Mouse (Mus musculus): ENCODE measurements around the gene Naaladl1.

Gene Naaladl1

DNA sequence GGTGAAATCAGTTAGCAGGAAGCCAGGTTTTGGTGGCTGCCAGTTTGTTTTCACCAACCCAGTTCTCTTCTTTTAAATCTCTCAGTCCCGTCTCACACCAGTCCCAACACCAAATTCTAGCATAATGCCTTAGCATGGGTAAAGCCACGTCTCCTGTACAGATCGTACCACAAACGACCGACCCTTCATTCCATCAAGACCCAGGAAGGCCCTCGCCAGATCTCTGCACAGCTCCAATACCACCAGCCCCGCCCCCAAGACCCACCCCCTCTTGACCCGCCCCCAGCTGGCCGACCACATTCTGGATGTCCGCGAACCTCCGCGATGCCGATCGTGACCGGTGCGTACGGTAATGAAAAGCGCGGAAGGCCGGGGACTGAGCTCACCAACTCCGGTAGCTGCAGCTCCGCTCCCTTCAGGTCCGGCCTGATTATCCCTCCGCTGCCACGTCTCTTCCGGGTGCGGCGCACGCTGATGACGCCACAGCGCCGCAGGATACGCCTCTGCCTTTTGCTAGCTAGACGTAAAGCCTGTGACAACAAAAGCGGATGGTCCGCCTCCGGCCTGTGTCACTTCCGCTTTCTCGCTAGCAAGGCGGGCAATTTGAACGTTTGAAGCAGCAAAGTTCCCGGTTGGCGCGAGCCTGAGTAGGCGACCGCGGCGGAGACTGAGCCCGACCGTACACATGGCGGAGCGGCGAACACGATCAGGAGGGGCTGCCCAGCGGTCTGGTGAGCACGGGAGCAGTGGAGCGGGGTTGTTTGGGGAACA, 20.9 kb upstream of the Naaladl1 start, which contains the start of the genes Zfpl1 and Cdca5:
Gene Zfpl1 (minus strand): TSS at position 479 of the 771 bp plus-strand sequence.
Gene Cdca5 (plus strand): TSS at position 506 of the 771 bp plus-strand sequence.
- DNase-seq (ENCODE audit: low spot score in 2 of 2) = peak; percentile 95 to 98

GRCm38 (mm10) chr19:6085417-6085879, 20.1 kb upstream of the Naaladl1 start:
- DNase-seq (ENCODE audit: low spot score in 2 of 2) = no peak

- DNase-seq (ENCODE audit: low spot score in 2 of 2) = no peak
Measured at GRCm38 (mm10) chr19:6088841-6089240, 16.7 kb upstream of the Naaladl1 start.

DNA sequence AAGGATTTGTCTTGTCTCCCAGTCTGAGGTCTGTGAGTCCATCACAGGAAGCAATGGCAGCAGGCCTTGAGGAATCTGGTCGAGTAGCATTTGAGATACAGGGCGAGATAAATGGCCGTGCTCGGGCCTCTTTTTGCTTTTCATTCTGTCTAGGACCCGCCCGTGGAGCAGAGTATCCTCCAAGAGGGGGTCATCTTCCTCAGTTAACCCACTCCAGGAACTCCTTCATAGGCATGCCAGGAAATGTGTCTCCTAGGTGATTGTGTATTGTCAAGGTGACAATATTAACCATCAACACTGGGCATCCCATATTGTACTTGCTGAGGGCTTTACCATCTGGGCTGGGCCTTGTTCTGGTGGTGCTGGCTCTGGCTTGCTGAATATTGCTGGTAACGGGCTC, 11.5 kb upstream of the Naaladl1 start, which contains the start of gene AC131692.1:
Gene AC131692.1 (plus strand): TSS at position 301 of the 400 bp plus-strand sequence.
- no peak for DNase-seq (ENCODE audit: low spot score in 2 of 2)

DNA sequence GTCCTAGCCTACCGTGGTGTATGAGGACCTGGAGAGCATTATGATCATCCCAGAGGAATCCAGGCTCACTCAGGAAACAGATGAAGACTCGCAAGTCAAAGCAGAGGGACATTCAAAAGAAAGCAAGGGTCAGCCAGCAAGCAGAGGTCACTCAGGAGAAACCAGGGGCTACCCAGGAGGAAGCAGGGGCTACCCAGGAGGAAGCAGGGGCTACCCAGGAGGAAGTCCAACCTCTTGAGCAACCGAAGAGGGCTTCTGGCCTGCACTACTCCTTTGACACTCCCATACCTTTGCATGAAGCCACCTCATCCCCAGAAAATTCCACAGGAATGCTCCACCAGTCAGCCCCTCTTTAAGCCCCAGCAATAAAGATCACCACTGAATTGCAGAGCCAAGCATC, 7.7 kb upstream of the Naaladl1 start:
- DNase-seq (ENCODE audit: low spot score in 2 of 2) = no peak

- DNase-seq (ENCODE audit: low spot score in 2 of 2) = no peak
Measured at GRCm38 (mm10) chr19:6101186-6101585, 4.4 kb upstream of the Naaladl1 start.

- DNase-seq (ENCODE audit: low spot score in 2 of 2) = no peak
Measured at GRCm38 (mm10) chr19:6102169-6102853, 3.3 kb upstream of the Naaladl1 start.

- no peak for DNase-seq (ENCODE audit: low spot score in 2 of 2)
Measured at GRCm38 (mm10) chr19:6104476-6104875, 1.1 kb upstream of the Naaladl1 start.

GRCm38 (mm10) chr19:6113116-6113515, 7.5 kb downstream of the Naaladl1 start:
- no peak for DNase-seq (ENCODE audit: low spot score in 2 of 2)

- no peak for DNase-seq (ENCODE audit: low spot score in 2 of 2)
Measured at GRCm38 (mm10) chr19:6116113-6116850, 10.7 kb downstream of the Naaladl1 start.

GRCm38 (mm10) chr19:6117346-6117985, 11.9 kb downstream of the Naaladl1 start:
- peak in 1 of 2 experiments; percentile 27 for DNase-seq (ENCODE audit: low spot score in 2 of 2)

DNA sequence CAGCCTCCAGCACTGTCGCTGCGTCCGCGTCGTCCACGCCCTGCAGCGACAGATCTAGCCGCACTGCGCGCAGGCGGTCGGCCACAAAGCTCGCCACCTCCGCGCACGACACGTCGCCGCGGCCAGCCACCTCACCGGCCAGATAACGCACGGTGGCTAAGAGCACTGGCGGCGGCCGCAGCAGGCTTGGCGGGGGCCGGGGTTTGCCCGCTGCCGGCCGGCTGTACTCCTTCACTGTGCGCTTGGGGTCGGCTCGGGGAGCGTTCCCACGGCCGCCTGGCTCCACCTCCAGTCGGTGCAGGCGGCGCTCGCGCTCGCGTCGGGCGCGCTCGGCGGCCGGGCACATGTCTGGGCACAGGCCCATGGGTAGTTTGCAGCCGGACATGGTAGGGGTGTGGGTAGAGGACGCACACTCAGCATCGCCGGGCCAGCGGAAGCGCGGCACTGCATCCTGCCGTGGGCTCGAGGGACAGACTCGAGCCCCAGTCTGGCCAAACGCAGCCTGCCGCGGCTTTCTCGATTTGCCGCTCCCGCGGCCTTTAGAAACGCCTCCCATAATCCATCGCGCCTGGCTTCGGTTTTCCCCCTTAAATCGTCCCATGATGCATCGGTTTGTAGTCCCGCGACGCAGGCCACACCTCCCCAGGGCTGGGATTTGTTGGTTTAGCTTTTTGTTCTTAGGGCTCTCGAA, 12.5 kb downstream of the Naaladl1 start, which contains the start of gene Sac3d1:
Gene Sac3d1 (minus strand): TSS at position 665 of the 691 bp plus-strand sequence.
- DNase-seq (ENCODE audit: low spot score in 2 of 2) = peak; percentile 90 to 93

- no peak for DNase-seq (ENCODE audit: low spot score in 2 of 2)
Measured at GRCm38 (mm10) chr19:6118677-6119185, 13.1 kb downstream of the Naaladl1 start.

- DNase-seq (ENCODE audit: low spot score in 2 of 2) = no peak
Measured at GRCm38 (mm10) chr19:6121761-6122160, 16.2 kb downstream of the Naaladl1 start.

GRCm38 (mm10) chr19:6123330-6123729, 17.7 kb downstream of the Naaladl1 start:
- DNase-seq (ENCODE audit: low spot score in 2 of 2) = no peak

GRCm38 (mm10) chr19:6124898-6125297, 19.3 kb downstream of the Naaladl1 start:
- no peak for DNase-seq (ENCODE audit: low spot score in 2 of 2)

DNA sequence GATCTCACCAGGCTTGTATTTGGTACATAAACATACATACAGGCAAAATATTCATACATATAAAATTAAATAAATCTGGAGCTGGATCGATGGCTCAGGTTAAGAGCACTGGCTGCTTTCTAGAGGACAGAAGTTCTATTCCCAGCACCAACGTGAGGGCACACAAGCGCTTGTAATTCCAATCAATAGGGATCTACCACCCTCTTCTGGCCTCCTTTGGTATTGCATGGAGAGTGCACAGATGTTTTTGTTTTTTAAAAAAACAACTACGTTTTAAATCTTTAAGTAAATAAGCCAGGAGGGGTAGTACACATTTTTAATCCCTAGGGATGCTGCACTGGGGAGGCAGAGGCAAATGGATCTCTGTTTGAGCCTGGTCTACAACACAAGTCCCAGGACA, 20.7 kb downstream of the Naaladl1 start:
- no peak for DNase-seq (ENCODE audit: low spot score in 2 of 2)

DNA sequence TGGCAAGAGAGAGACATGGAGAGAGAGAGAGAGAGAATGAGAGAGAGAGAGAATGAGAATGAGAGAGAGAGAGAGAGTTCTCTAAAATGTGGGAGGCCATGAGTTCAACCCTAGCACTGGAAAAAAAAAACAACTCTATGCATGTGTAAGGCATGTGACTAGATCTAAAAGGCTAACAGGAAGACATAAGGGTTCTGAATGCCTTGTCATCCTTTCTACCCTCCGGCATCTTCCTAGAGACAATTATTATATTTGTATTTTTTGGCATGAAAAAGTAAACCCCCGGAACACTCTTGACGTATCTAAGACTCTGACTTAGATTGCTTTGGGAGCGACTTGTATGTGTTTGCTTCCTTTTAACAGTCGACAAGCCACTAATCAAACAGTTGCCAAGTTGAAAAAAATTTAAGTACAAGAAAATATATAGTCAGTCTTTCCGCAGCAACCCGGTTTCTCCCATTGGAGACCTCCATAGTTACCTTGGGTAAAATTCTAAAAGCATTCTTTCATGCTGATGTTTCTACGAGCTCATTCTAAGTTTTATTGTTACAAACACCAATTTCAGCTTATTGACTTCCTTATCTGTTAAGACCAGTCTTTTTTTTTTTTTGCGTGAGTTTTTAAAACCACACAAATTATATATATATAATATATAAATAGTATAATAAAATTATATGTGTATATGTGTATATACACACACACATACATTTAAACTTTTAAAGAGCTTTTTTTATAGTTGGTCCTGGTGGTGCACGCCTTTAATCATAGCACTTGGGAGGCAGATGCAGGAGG, 21.4 kb downstream of the Naaladl1 start:
- DNase-seq (ENCODE audit: low spot score in 2 of 2) = no peak

DNA sequence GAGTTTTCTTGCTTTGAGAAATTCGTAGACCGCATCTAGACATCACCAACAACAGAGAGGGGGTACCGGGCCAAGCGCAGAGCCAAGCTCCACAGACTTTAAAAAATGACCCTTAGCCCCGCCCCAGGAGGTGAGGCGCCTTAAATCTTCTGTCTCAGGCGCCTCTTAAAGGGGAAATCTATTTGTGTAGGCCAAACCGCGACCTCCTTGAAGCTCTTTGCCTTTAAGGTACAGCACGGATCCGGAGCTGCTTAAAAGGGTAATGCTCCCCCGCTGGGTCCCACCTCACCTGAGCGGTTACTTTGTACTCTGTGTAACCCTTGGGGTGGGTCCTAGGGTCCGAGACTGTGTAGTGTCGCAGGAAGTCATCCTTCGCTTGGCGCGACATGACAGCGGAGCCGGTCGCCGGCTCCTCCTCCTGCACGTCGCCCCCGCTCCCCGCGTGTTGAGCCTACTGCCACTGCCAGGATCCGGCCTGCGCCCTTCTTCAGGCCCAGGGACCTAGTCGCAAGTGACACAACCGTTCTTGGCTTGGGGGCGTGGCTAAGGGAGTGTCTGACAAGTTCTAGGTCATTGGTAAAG, 22.3 kb downstream of the Naaladl1 start, which contains the start of gene Snx15:
Gene Snx15 (minus strand): TSS at position 545 of the 582 bp plus-strand sequence.
- peak; percentile 96 to 97 for DNase-seq (ENCODE audit: low spot score in 2 of 2)

Measured in frontal cortex, postnatal 36 days (tissue).